Mouse (Mus musculus): ENCODE data around the gene Rbm43. TPM values are rescaled to one million over a fixed set of nuclear protein-coding genes. Genes with fewer than 3 reads are reported as not detected.

Rbm43 gene
- polyA plus RNA-seq, 1 experiment from 2014 or later: 5.0 TPM

DNA sequence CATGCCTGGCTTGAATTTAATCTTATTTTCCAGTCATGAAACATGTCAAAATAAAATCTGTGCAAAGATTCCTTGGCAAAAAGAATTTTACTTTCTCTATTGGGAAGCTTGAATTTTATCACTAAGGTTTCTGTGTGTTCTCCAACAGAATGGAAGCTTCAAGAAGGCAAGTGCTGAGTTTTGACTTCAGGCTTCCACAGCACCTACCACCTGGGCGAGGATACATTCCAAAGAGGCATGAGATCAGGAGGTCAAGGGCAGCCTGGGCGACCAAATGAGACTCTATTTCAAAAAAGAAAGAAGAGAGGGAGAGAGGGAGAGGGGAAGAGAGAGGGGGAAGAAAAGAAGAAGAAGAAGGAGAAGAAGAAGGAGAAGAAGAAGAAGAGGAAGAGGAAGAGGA lies 10.8 kb upstream of the Rbm43 start:
- ATAC-seq: no peak
- no peak overlapping the region for H3K4me3 ChIP-seq
- 74% methylated on average over 2 of the region's 2 CpGs for WGBS
- no peak overlapping the region for H3K27ac ChIP-seq
- no peak overlapping the region for H3K4me2 ChIP-seq
- no peaks in the 10 kb centered on the region for H3K4me1 ChIP-seq
- H3K9me3 ChIP-seq (replicated peaks): no peaks in the 10 kb centered on the region; the same call in 1 of the 2 replicates
- H3K36me3 ChIP-seq (ENCODE audit: poor library complexity, severe bottlenecking): no peaks in the 10 kb centered on the region
- no peaks in the 10 kb centered on the region for H3K27me3 ChIP-seq
- no peak overlapping the region for H3K9ac ChIP-seq

DNA sequence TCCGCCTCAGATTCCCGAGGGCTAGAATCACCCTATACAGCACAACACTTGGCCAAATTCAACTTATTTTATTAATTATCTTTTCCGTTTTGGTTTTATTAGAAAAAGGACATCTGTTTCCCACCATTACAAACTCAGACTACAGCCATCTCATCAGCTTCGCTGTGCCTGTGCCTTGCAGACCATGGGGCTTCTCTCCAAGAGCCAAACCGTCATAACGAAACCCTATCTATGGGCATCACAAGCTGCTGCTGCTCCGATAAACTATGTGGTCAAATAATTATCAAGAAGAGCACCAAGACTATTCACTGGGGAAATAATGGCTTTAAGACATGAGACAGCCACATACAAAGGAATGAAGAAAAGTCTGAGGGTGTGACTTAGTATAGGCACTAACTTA lies 6.9 kb upstream of the Rbm43 start:
- H3K27ac ChIP-seq: no peak overlapping the region
- no peaks in the 10 kb centered on the region for H3K27me3 ChIP-seq
- no peaks in the 10 kb centered on the region; the same call in 1 of the 2 replicates for H3K9me3 ChIP-seq (replicated peaks)
- H3K4me3 ChIP-seq: no peak overlapping the region
- H3K36me3 ChIP-seq (ENCODE audit: poor library complexity, severe bottlenecking): no peaks in the 10 kb centered on the region
- no peaks in the 10 kb centered on the region for H3K4me1 ChIP-seq
- H3K4me2 ChIP-seq: no peak overlapping the region
- ATAC-seq: no peak
- WGBS: 93% methylated on average over 7 of the region's 7 CpGs
- no peak overlapping the region for H3K9ac ChIP-seq

DNA sequence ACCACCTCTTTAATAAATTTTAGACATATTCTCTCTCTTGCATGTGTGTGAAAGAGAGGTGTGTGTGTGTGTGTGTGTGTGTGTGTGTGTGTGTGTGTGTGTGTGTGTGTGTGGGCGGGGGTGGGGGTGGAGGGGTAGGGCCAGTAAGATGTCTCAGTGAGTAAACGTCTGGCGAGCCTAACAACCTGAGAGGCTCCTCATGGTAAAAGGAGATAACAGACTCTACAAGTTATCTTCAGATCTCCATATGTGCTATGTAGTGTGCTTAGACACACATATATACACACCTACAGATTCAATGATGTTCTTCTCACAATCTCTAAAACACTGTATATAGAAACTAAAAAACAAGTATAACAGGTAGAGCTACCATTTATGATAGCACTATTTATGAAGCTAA lies 3.8 kb upstream of the Rbm43 start:
- Histone ChIP-seq H3K4me1 (peaks cover 8% of the 10 kb centered on the region; the same call in 1 of the 2 replicates), H3K27me3 (0 out of 2 replicates have a peak, but pooled peaks cover 6% of the 10 kb centered on the region), H3K4me2 (no peak overlapping the region), H3K9ac (no peak overlapping the region), H3K27ac (no peak overlapping the region), H3K9me3 (replicated peaks) (no peaks in the 10 kb centered on the region; the same call in 1 of the 2 replicates), H3K36me3 (ENCODE audit: poor library complexity, severe bottlenecking) (no peaks in the 10 kb centered on the region), H3K4me3 (no peak overlapping the region)
- ATAC-seq: no peak
- WGBS: 85% methylated on average over 3 of the region's 3 CpGs

DNA sequence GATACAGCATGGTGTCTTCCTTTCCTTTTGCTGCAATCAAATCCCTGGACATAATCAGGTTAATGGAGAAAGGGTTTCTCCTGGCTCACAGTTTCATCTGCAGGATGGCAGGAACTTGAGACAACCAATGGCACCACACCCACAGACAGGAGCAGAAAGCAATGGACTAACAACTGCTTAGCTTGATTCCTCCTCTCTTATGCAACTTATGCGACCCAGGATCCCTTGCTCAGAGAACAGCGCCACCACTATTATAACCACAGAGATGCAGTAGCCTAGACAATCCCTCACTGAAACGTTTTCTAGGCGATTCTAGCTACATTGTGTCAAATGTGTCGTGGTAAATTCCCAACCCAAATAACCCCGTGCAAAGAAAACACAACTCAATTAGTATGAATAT lies 2.0 kb upstream of the Rbm43 start:
- Histone ChIP-seq H3K9me3 (replicated peaks) (no peaks in the 10 kb centered on the region), H3K4me1 (peaks cover 8% of the 10 kb centered on the region; the same call in 1 of the 2 replicates), H3K27ac (no peak overlapping the region), H3K9ac (no peak overlapping the region), H3K27me3 (0 out of 2 replicates have a peak, but pooled peaks cover 6% of the 10 kb centered on the region), H3K4me2 (no peak overlapping the region), H3K4me3 (no peak overlapping the region), H3K36me3 (ENCODE audit: poor library complexity, severe bottlenecking) (no peaks in the 10 kb centered on the region)
- ATAC-seq: no peak
- 74% methylated on average over 6 of the region's 6 CpGs for WGBS

DNA sequence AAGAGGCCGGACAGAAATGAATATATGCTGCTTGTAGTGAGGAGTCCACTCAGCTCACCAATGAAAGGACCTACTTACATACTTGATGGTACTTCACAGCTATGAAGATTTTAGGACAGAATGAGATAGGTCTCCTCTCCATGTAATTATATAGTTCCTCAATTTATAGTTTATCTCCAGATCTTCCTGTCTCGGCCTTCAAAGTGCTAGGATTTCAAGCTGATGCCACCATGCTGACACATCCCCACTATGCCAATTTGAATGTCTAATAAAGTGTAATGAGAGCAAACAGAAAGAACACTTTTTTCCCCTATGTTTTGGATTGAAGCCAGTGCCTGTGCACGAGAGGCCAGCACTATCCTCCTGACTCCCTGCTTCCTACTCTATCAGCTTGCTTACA lies 1.6 kb upstream of the Rbm43 start:
- 0 out of 2 replicates have a peak, but pooled peaks cover 6% of the 10 kb centered on the region for H3K27me3 ChIP-seq
- H3K9ac ChIP-seq: no peak overlapping the region
- 80% methylated on average over 3 of the region's 3 CpGs for whole genome bisulfite sequencing
- H3K4me1 ChIP-seq: peaks cover 8% of the 10 kb centered on the region; the same call in 1 of the 2 replicates
- no peaks in the 10 kb centered on the region for H3K36me3 ChIP-seq (ENCODE audit: poor library complexity, severe bottlenecking)
- no peaks in the 10 kb centered on the region for H3K9me3 ChIP-seq (replicated peaks)
- no peak for ATAC-seq
- no peak overlapping the region for H3K27ac ChIP-seq
- H3K4me2 ChIP-seq: no peak overlapping the region
- H3K4me3 ChIP-seq: no peak overlapping the region

DNA sequence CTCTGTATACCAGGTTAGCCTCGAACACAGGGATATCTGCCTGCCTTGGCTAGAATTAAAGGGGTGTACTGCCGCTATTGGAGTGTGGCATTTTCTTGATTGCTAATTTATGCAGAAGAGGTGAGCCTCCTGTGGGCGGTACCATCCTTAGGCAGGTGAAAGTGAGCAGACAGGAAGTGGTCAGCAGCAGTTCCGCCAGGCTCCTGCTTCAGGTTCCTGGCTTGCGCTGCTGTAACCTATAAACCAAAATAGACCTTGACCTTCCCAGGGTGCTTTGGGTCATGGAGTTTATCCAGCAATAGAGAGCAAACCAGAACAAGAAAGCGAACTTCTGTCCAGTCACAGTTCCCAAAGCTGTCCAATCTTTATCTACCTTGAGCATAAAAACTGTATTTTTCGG lies 958 bp upstream of the Rbm43 start:
- H3K9me3 ChIP-seq (replicated peaks): no peaks in the 10 kb centered on the region
- 0 out of 2 replicates have a peak, but pooled peaks cover under 1% of the 10 kb centered on the region for H3K36me3 ChIP-seq (ENCODE audit: poor library complexity, severe bottlenecking)
- no peak overlapping the region for H3K27ac ChIP-seq
- ATAC-seq: no peak
- 0 out of 2 replicates have a peak, but pooled peaks cover 6% of the 10 kb centered on the region for H3K27me3 ChIP-seq
- H3K4me2 ChIP-seq: no peak overlapping the region
- no peak overlapping the region for H3K9ac ChIP-seq
- H3K4me3 ChIP-seq: no peak overlapping the region
- H3K4me1 ChIP-seq: peaks cover 8% of the 10 kb centered on the region; the same call in 1 of the 2 replicates
- WGBS: 96% methylated on average over 7 of the region's 7 CpGs

DNA sequence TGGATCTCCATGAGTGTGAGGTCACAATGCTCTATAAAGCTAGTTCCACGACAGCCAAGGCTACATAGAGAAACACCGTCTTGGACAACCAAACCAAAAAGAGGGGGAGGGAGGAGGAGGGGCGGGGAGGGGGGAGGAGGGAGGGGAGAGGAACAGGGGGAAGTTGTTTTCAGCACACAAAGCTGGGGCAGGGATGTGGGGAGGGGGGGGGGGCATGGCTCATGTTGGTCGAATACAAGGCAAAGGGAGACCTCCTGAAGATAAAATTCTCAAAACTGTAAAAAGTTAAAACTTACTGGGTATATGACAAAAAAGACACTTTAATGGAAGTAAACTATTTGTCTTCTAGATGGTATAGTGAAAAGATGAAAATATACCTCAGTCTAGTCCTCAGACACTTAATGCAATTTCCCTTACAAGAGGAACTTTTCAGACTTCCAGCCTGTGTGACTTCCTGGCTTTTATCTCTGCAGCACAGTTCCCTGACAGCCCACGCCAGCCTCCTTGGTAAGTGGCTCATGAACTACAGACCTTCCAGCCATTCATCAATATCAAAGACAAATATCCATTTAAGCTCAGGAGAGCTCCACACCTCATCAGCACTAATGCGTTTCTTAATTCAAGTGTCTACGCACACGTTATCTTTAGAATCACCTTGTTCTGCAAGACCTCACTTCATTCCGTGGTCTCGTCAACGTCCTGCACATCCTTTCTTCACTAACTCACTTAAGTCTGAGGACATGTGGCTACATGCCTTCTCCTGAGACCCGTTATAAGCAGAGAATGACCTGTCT lies 1.4 kb downstream of the Rbm43 start:
- H3K4me2 ChIP-seq: peak overlapping the region; percentile 86
- ATAC-seq: no peak
- WGBS: 75% methylated on average over 11 of the region's 12 CpGs

DNA sequence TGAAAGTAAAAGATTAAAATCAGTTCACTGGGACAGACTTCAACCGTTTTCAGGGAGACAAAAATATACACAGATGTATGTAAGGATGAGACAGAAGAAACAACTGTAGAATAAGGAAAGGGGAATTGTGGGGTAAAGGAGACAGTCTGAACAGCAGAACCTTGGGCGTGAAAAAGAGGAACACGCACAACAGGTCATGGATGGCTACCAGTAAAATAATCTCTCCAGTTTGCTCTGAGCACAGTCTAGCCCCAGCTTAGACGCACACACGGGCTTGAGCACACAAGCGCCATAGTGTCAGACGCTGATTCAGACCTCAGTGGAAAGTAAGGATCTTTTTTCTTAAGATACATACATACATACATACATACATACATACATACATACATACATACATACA lies 3.7 kb downstream of the Rbm43 start:
- Histone ChIP-seq H3K9ac (no peak overlapping the region), H3K4me3 (no peak overlapping the region), H3K27ac (no peak overlapping the region), H3K36me3 (ENCODE audit: poor library complexity, severe bottlenecking) (0 out of 2 replicates have a peak, but pooled peaks cover 8% of the 10 kb centered on the region), H3K4me2 (no peak overlapping the region), H3K4me1 (peaks cover 8% of the 10 kb centered on the region; the same call in 1 of the 2 replicates), H3K9me3 (replicated peaks) (no peaks in the 10 kb centered on the region), H3K27me3 (0 out of 2 replicates have a peak, but pooled peaks cover 6% of the 10 kb centered on the region)
- no peak for ATAC-seq
- 98% methylated on average over 7 of the region's 7 CpGs for WGBS

More for the DNA sequence above, 1.4 kb downstream of the Rbm43 start:
- no peaks in the 10 kb centered on the region for H3K9me3 ChIP-seq (replicated peaks)
- H3K9ac ChIP-seq: no peak overlapping the region
- H3K36me3 ChIP-seq (ENCODE audit: poor library complexity, severe bottlenecking): 0 out of 2 replicates have a peak, but pooled peaks cover 8% of the 10 kb centered on the region
- H3K4me1 ChIP-seq: peaks cover 8% of the 10 kb centered on the region; the same call in 1 of the 2 replicates
- no peak overlapping the region for H3K4me3 ChIP-seq
- H3K27ac ChIP-seq: no peak overlapping the region
- H3K27me3 ChIP-seq: 0 out of 2 replicates have a peak, but pooled peaks cover 6% of the 10 kb centered on the region

DNA sequence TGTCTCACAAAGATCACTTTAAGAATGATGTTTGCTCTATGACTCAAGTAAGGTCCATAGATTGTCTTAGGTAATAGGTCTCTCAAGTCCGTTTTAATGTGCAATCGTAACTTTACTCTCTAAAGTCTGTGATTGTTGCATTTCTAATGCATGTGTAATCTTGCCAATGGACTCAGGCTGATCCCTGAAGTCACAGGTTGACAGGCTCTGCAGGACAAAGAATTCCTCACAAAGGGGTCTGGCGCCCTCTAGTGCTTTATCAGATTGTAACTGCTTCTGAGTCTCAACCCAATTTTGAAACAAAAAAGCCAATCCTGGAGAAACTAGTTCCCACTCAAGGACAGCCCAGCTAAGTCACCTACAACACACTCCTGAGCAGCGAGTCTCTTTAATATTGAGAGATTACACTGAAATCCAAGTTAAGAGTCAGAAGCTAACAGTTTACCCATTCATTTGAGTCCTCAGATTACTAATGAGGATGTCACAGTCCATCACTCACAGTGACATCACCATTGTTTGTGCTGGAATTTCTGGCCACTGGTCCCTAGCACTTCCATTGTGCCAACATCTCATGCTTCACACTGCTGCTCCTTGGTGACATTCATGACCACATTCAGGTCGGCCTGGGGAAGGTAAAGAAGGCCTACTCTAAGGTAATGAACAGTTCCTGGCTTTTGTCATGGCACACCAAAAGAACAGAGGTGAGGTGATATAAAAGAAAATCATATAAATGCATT lies 19.9 kb downstream of the Rbm43 start:
- no peaks in the 10 kb centered on the region for H3K4me1 ChIP-seq
- 10% methylated on average over 5 of the region's 5 CpGs for WGBS

DNA sequence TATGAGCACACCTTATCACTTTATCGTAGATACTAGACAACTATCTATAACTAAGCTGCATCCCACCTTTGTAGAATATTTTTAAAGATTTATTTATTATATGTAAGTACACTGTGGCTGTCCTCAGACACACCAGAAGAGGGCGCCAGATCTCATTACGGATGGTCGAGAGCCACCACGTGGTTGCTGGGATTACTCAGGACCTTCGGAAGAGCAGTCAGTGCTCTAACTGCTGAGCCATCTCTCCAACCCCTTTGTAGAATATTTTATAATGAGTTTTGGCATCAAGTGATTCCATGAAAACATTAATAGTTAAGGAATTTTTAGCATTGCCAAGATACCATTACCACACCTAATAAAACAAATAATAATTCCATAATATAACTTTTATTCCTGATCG lies 20.4 kb downstream of the Rbm43 start:
- H3K4me3 ChIP-seq: no peak overlapping the region
- H3K9me3 ChIP-seq (replicated peaks): no peaks in the 10 kb centered on the region
- no peak for ATAC-seq
- H3K4me1 ChIP-seq: no peaks in the 10 kb centered on the region
- no peaks in the 10 kb centered on the region for H3K36me3 ChIP-seq (ENCODE audit: poor library complexity, severe bottlenecking)
- no peaks in the 10 kb centered on the region for H3K27me3 ChIP-seq
- H3K9ac ChIP-seq: no peak overlapping the region
- 57% methylated on average over 7 of the region's 7 CpGs for WGBS
- no peak overlapping the region for H3K27ac ChIP-seq
- no peak overlapping the region for H3K4me2 ChIP-seq

More for the DNA sequence above, 19.9 kb downstream of the Rbm43 start:
- Histone ChIP-seq H3K27ac (no peak overlapping the region), H3K4me3 (no peak overlapping the region), H3K36me3 (ENCODE audit: poor library complexity, severe bottlenecking) (no peaks in the 10 kb centered on the region), H3K9ac (no peak overlapping the region), H3K9me3 (replicated peaks) (no peaks in the 10 kb centered on the region), H3K4me2 (no peak overlapping the region), H3K27me3 (no peaks in the 10 kb centered on the region)
- peak; percentile 86 for ATAC-seq

DNA sequence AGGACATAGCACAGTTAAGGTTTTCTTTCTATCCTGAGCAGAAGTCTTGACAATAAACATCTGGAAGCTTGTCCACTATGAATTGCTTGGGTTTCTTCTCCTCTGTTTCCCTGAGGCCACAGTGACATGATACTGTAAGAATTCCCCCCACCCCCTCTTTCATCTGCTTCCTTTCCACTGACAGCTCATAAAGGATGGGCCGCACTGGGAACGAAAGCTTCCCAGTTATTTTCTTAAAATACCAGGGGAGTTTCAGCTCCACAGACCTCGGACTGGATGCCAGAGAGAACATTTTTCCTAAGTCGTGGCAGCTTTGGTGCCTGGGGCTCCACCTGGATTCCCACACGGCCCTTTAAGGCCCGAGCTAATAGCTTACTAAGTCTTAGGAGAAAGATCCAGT lies 22.2 kb downstream of the Rbm43 start:
- H3K9me3 ChIP-seq (replicated peaks): no peaks in the 10 kb centered on the region
- no peak overlapping the region for H3K9ac ChIP-seq
- no peak overlapping the region for H3K4me3 ChIP-seq

DNA sequence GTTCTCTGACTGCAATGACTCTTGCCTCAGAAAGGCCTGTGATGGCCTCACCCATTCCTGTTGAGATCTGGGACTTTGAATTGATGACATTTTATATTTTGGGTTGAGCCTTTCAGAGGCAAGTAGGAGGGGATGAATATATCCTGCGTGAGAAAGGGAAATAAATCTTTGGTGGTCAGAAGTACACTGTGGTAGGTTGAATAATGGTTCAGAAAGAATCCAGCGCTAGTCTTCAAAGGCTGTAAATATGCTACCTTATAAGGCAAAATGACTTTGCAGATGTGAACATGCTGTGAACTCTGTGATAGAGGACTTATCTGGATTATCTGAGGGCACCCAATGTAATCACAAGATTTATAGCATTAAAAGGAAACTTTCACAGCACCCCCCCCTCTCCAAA lies 23.1 kb downstream of the Rbm43 start:
- Histone ChIP-seq H3K4me2 (no peak overlapping the region), H3K36me3 (ENCODE audit: poor library complexity, severe bottlenecking) (no peaks in the 10 kb centered on the region), H3K9ac (no peak overlapping the region), H3K9me3 (replicated peaks) (no peaks in the 10 kb centered on the region), H3K4me1 (no peaks in the 10 kb centered on the region), H3K4me3 (no peak overlapping the region), H3K27ac (no peak overlapping the region), H3K27me3 (no peaks in the 10 kb centered on the region)
- WGBS: 90% methylated on average over 2 of the region's 2 CpGs
- no peak for ATAC-seq

More for the DNA sequence above, 22.2 kb downstream of the Rbm43 start:
- H3K27me3 ChIP-seq: no peaks in the 10 kb centered on the region
- H3K36me3 ChIP-seq (ENCODE audit: poor library complexity, severe bottlenecking): no peaks in the 10 kb centered on the region
- H3K4me2 ChIP-seq: no peak overlapping the region
- H3K27ac ChIP-seq: no peak overlapping the region
- H3K4me1 ChIP-seq: no peaks in the 10 kb centered on the region
- ATAC-seq: no peak
- 79% methylated on average over 6 of the region's 6 CpGs for WGBS
